Mouse (Mus musculus) midbrain, embryonic 14.5 days (tissue): ENCODE measurements around the gene Cyct. TPM values are rescaled to one million over a fixed set of nuclear protein-coding genes. Genes with fewer than 3 reads are reported as not detected.

ENCODE experiments used
- ATAC-seq: fragments of 200-750 bp; cut with Nextera tagmentation; 2 replicates; pipeline ENCODE4 v1.8.0; 2017; ENCODE audit warnings: moderate number of reproducible peaks, moderate library complexity; ENCODE audit not compliant: low FRiP score, low TSS enrichment
- DNase-seq: peaks from one replicate; pipeline ENCODE4 v3.0.0-alpha.2; 2015
- H3K27ac ChIP-seq: fragments of 300-500 bp; sonication (generic); replicated peaks from 2 replicates; pipeline ENCODE4 v1.5.1; 2014; ENCODE audit warnings: mild to moderate bottlenecking, low read depth, low read length, moderate library complexity
- H3K27me3 ChIP-seq: fragments of 300-500 bp; sonication (generic); 2 replicates; pipeline ENCODE4 v1.6.1; 2014; ENCODE audit warnings: low read length, control low read depth, mixed read lengths; ENCODE audit not compliant: control insufficient read depth, insufficient read depth
- H3K36me3 ChIP-seq: fragments of 300-500 bp; sonication (generic); 2 replicates; pipeline ENCODE4 v1.6.1; 2014; ENCODE audit warnings: low read length, control low read depth; ENCODE audit not compliant: control insufficient read depth, insufficient read depth
- H3K4me1 ChIP-seq: fragments of 300-500 bp; sonication (generic); 2 replicates; pipeline ENCODE4 v1.6.1; 2014; ENCODE audit warnings: mild to moderate bottlenecking, antibody characterized with exemption, low read length, control low read depth; ENCODE audit not compliant: control insufficient read depth, insufficient read depth
- H3K4me2 ChIP-seq: fragments of 300-500 bp; sonication (generic); 2 replicates; pipeline ENCODE4 v1.6.1; 2014; ENCODE audit warnings: mild to moderate bottlenecking, low read length, moderate library complexity
- H3K4me3 ChIP-seq: fragments of 300-500 bp; sonication (generic); replicated peaks from 2 replicates; pipeline ENCODE4 v1.5.1; 2014; ENCODE audit warnings: low read depth, low read length
- H3K9ac ChIP-seq: fragments of 300-500 bp; sonication (generic); replicated peaks from 2 replicates; pipeline ENCODE4 v1.6.1; 2014; ENCODE audit warnings: mild to moderate bottlenecking, low read length, moderate library complexity
- H3K9me3 ChIP-seq: fragments of 300-500 bp; sonication (generic); 2 replicates; pipeline ENCODE4 v1.6.1; 2016; ENCODE audit warnings: low read length, control low read depth, mixed read lengths; ENCODE audit not compliant: control insufficient read depth
- WGBS: fragments of 180-500 bp; shearing (Covaris S2); extraction: QIAGEN DNeasy Blood & Tissue Kit; methylation state at CpG from one replicate; pipeline ENCODE4 v1.1.7; 2014; 5-methylcytosine and 5-hydroxymethylcytosine counted together
- microRNA-seq: library from miRNA; unstranded; fragments of <30 nt; microRNA quantifications from one replicate; pipeline ENCODE4, GENCODE M21; 2016
- polyA plus RNA-seq: library from polyadenylated mRNA; unstranded; fragments of >200 nt; fragmentation: Nextera tagmentation; extraction: Ambion mirVana; gene quantifications from 2 replicates; pipeline ENCODE4 v1.2.1, GENCODE M21; 2014

The Cyct gene
- polyA plus RNA-seq, 1 experiment from 2014 or later: not detected

DNA sequence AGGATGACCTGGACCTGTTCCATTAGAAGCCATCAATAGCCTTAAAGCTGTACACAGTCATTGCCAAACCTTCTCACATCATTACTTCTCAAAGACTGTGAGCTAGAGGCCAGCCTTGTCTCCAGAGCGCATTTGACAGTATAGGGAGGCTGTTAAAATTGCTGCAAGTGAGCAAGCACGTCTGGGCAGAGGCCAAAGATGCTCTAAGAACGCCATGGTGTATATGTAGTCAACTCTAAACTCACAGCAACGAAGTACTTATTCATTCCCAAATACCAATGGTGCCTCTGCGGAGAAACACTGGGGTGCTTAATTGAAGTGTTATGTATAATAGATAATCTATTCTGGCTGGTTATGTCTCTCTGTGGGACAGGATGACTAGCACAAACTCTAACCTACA lies 35.8 kb downstream of the Cyct start:
- no peak overlapping the region for H3K9ac ChIP-seq
- ATAC-seq (no peak), DNase-seq (no peak)
- H3K4me2 ChIP-seq: no peak overlapping the region
- 89% methylated on average over 5 of the region's 5 CpGs for WGBS
- no peaks in the 10 kb centered on the region for H3K4me1 ChIP-seq
- H3K27ac ChIP-seq: no peak overlapping the region
- no peaks in the 10 kb centered on the region for H3K27me3 ChIP-seq
- no peak overlapping the region for H3K4me3 ChIP-seq
- H3K36me3 ChIP-seq: no peaks in the 10 kb centered on the region
- H3K9me3 ChIP-seq: no peaks in the 10 kb centered on the region

DNA sequence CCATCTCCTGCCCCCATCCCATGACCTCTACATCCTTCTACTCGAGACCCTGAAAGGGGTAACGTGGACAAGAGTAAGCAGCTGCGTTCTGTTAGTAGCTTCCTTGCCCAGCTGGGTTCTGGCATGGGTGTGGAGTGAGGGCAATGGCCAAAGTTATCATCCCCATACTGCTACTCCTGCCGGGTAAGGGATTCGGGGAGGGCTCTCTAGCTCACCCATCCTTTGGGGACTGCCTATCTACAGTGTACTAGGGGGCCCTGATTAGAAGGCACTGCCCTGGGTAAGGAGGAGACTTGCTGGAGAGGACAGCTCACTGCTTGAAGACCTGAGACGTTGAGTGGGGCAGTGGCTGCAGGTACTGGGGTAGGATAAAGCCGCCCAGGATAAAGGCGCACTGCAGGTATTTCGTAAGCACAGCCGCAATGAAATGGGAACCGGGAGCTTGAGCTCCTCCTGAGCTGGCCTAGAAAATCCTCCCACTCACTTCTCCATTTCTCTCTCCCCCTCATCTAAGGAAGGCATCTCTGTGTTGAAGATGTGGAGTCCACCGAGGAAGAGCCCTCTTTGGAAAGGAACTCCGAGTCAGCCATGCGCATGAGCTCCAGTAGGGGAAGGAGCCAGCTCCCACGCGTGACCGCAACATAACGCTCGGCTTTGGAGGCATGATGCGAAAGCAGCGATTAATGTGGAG lies 36.9 kb downstream of the Cyct start:
- H3K27ac ChIP-seq: no peak overlapping the region
- no peak overlapping the region for H3K9ac ChIP-seq
- no peaks in the 10 kb centered on the region for H3K9me3 ChIP-seq
- no peaks in the 10 kb centered on the region for H3K4me1 ChIP-seq
- H3K36me3 ChIP-seq: no peaks in the 10 kb centered on the region
- H3K4me2 ChIP-seq: no peak overlapping the region
- DNase-seq (no peak), ATAC-seq (no peak)
- H3K27me3 ChIP-seq: no peaks in the 10 kb centered on the region
- WGBS: 85% methylated on average over 21 of the region's 21 CpGs
- no peak overlapping the region for H3K4me3 ChIP-seq

DNA sequence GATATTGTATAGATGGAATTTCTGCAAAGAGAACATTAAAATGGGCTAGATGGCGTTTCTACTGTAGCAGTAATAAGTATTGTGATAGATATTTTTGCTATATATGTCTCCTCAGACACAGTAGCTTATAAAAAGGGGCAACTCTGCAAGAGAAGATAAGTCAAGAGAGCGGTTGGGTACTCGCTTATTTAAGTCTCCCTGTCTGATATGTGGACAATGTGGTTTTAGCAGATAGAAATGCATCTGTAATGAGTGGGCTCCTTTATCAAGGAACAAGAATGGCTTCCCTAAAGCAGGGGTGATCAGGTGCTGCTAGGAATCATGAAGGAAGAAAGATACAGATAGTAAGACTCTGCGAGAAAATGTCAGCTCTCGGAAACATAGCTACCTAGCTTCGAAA lies 39.9 kb downstream of the Cyct start:
- DNase-seq (no peak), ATAC-seq (no peak)
- no peak overlapping the region for H3K27ac ChIP-seq
- H3K9ac ChIP-seq: no peak overlapping the region
- H3K9me3 ChIP-seq: no peaks in the 10 kb centered on the region
- no peaks in the 10 kb centered on the region for H3K36me3 ChIP-seq
- 85% methylated on average over 6 of the region's 6 CpGs for WGBS
- no peak overlapping the region for H3K4me3 ChIP-seq
- no peaks in the 10 kb centered on the region for H3K27me3 ChIP-seq
- H3K4me2 ChIP-seq: no peak overlapping the region
- no peaks in the 10 kb centered on the region for H3K4me1 ChIP-seq

DNA sequence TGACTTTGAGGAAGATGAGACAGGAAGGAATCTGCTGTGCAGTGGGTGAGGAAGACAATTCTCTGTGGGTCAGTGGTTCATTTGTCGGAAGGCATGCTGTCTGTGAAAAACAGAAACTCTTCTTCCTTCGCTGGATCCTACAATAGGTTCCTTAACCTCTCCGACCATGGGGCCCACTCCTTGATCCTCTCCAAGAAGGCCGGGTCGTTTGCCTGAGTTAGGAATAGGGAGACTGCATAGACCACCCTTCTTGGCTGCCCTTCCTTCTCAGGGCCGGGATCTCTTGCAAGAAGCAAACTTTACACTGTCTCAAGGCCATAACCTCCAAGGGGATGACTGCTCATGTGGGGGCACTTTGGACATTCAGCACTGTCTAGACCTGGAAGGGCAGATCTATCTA lies 41.0 kb downstream of the Cyct start:
- Histone ChIP-seq H3K9me3 (no peaks in the 10 kb centered on the region), H3K9ac (no peak overlapping the region), H3K4me2 (no peak overlapping the region), H3K4me3 (no peak overlapping the region), H3K36me3 (no peaks in the 10 kb centered on the region), H3K27ac (no peak overlapping the region), H3K27me3 (no peaks in the 10 kb centered on the region), H3K4me1 (no peaks in the 10 kb centered on the region)
- no peak for DNase-seq
- no peak for ATAC-seq
- WGBS: 83% methylated on average over 6 of the region's 6 CpGs

Small RNA genes lying within 50 kb of the gene (microRNA-seq; reads per million reads assigned to microRNA genes)
- gene Gm44337: not detected

Other genes with a start within 250 kb of the Cyct start
- 0.36 and 0.63 TPM in 2 replicates for gene Pde11a, start 21.7 kb downstream of the Cyct start, polyA plus RNA-seq
- gene Rbm45, start 9.5 kb upstream of the Cyct start, polyA plus RNA-seq: 17.4 and 19.5 TPM in 2 replicates
- gene Osbpl6, start 46.1 kb upstream of the Cyct start, polyA plus RNA-seq: 22.1 and 22.6 TPM in 2 replicates